Mouse (Mus musculus): ENCODE measurements around the gene Atf6. TPM values are rescaled to one million over a fixed set of nuclear protein-coding genes. Genes with fewer than 3 reads are reported as not detected.

The Atf6 gene
- polyA plus RNA-seq, 1 experiment from 2014 or later, result 6.9 TPM

- H3K36me3 ChIP-seq (ENCODE audit: control insufficient read depth, insufficient read depth), result no peaks in the 10 kb centered on the region
- no peak overlapping the region for H3K4me2 ChIP-seq (ENCODE audit: low read depth, low read length)
- no peak overlapping the region for H3K4me3 ChIP-seq (ENCODE audit: low read depth, low read length)
- no peaks in the 10 kb centered on the region for H3K27me3 ChIP-seq (ENCODE audit: control insufficient read depth, insufficient read depth, low read depth, low read length)
- no peak for ATAC-seq (ENCODE audit: low read depth)
- 47% methylated on average over 4 of the region's 4 CpGs for WGBS (ENCODE audit: insufficient replicate concordance)
- no peaks in the 10 kb centered on the region for H3K4me1 ChIP-seq (ENCODE audit: control insufficient read depth, low read depth, low read length)
- no peak overlapping the region for H3K9ac ChIP-seq (ENCODE audit: low read depth, low read length)
- no peak overlapping the region for H3K27ac ChIP-seq (ENCODE audit: low read length)
- H3K9me3 ChIP-seq (replicated peaks; ENCODE audit: control insufficient read depth, low read length), result no peaks in the 10 kb centered on the region
Observed at GRCm38 (mm10) chr1:170773506-170773905, 94.1 kb downstream of the Atf6 start.

GRCm38 (mm10) chr1:170771437-170772003 lies 96.1 kb downstream of the Atf6 start:
- Histone ChIP-seq H3K9ac (ENCODE audit: low read depth, low read length) (no peak overlapping the region), H3K27me3 (ENCODE audit: control insufficient read depth, insufficient read depth, low read depth, low read length) (no peaks in the 10 kb centered on the region), H3K27ac (ENCODE audit: low read length) (no peak overlapping the region), H3K4me2 (ENCODE audit: low read depth, low read length) (no peak overlapping the region), H3K4me3 (ENCODE audit: low read depth, low read length) (no peak overlapping the region), H3K9me3 (replicated peaks; ENCODE audit: control insufficient read depth, low read length) (no peaks in the 10 kb centered on the region), H3K4me1 (ENCODE audit: control insufficient read depth, low read depth, low read length) (no peaks in the 10 kb centered on the region), H3K36me3 (ENCODE audit: control insufficient read depth, insufficient read depth) (no peaks in the 10 kb centered on the region)
- WGBS (ENCODE audit: insufficient replicate concordance), result 84% methylated on average over 25 of the region's 25 CpGs
- ATAC-seq (ENCODE audit: low read depth), result no peak

- 86% methylated on average over 14 of the region's 14 CpGs for WGBS (ENCODE audit: insufficient replicate concordance)
- no peak overlapping the region for H3K27ac ChIP-seq (ENCODE audit: low read length)
- ATAC-seq (ENCODE audit: low read depth), result no peak
- H3K4me2 ChIP-seq (ENCODE audit: low read depth, low read length), result no peak overlapping the region
- no peaks in the 10 kb centered on the region for H3K27me3 ChIP-seq (ENCODE audit: control insufficient read depth, insufficient read depth, low read depth, low read length)
- H3K4me1 ChIP-seq (ENCODE audit: control insufficient read depth, low read depth, low read length), result no peaks in the 10 kb centered on the region
- no peak overlapping the region for H3K9ac ChIP-seq (ENCODE audit: low read depth, low read length)
- no peaks in the 10 kb centered on the region for H3K9me3 ChIP-seq (replicated peaks; ENCODE audit: control insufficient read depth, low read length)
- no peak overlapping the region for H3K4me3 ChIP-seq (ENCODE audit: low read depth, low read length)
- H3K36me3 ChIP-seq (ENCODE audit: control insufficient read depth, insufficient read depth), result no peaks in the 10 kb centered on the region; the same call in 1 of the 2 replicates
Observed at GRCm38 (mm10) chr1:170770691-170771090, 96.9 kb downstream of the Atf6 start.

GRCm38 (mm10) chr1:170766997-170767396 lies 100.6 kb downstream of the Atf6 start:
- ATAC-seq (ENCODE audit: low read depth), result no peak
- Histone ChIP-seq H3K36me3 (ENCODE audit: control insufficient read depth, insufficient read depth) (no peaks in the 10 kb centered on the region; the same call in 1 of the 2 replicates), H3K27ac (ENCODE audit: low read length) (no peak overlapping the region), H3K4me3 (ENCODE audit: low read depth, low read length) (no peak overlapping the region), H3K9ac (ENCODE audit: low read depth, low read length) (no peak overlapping the region), H3K4me2 (ENCODE audit: low read depth, low read length) (no peak overlapping the region), H3K9me3 (replicated peaks; ENCODE audit: control insufficient read depth, low read length) (no peaks in the 10 kb centered on the region), H3K4me1 (ENCODE audit: control insufficient read depth, low read depth, low read length) (no peaks in the 10 kb centered on the region), H3K27me3 (ENCODE audit: control insufficient read depth, insufficient read depth, low read depth, low read length) (no peaks in the 10 kb centered on the region)
- 71% methylated on average over 2 of the region's 2 CpGs for WGBS (ENCODE audit: insufficient replicate concordance)

- Histone ChIP-seq H3K4me1 (ENCODE audit: control insufficient read depth, low read depth, low read length) (no peaks in the 10 kb centered on the region), H3K9me3 (replicated peaks; ENCODE audit: control insufficient read depth, low read length) (no peaks in the 10 kb centered on the region), H3K4me2 (ENCODE audit: low read depth, low read length) (no peak overlapping the region), H3K4me3 (ENCODE audit: low read depth, low read length) (no peak overlapping the region), H3K27ac (ENCODE audit: low read length) (no peak overlapping the region), H3K9ac (ENCODE audit: low read depth, low read length) (no peak overlapping the region), H3K27me3 (ENCODE audit: control insufficient read depth, insufficient read depth, low read depth, low read length) (no peaks in the 10 kb centered on the region), H3K36me3 (ENCODE audit: control insufficient read depth, insufficient read depth) (no peaks in the 10 kb centered on the region; the same call in 1 of the 2 replicates)
- 50% methylated on average over 1 of the region's 1 CpGs for WGBS (ENCODE audit: insufficient replicate concordance)
- no peak for ATAC-seq (ENCODE audit: low read depth)
Observed at GRCm38 (mm10) chr1:170764798-170765197, 102.8 kb downstream of the Atf6 start.

- Histone ChIP-seq H3K4me1 (ENCODE audit: control insufficient read depth, low read depth, low read length) (no peaks in the 10 kb centered on the region), H3K4me2 (ENCODE audit: low read depth, low read length) (no peak overlapping the region), H3K9ac (ENCODE audit: low read depth, low read length) (no peak overlapping the region), H3K4me3 (ENCODE audit: low read depth, low read length) (no peak overlapping the region), H3K36me3 (ENCODE audit: control insufficient read depth, insufficient read depth) (no peaks in the 10 kb centered on the region; the same call in 1 of the 2 replicates), H3K27ac (ENCODE audit: low read length) (no peak overlapping the region), H3K9me3 (replicated peaks; ENCODE audit: control insufficient read depth, low read length) (no peaks in the 10 kb centered on the region), H3K27me3 (ENCODE audit: control insufficient read depth, insufficient read depth, low read depth, low read length) (no peaks in the 10 kb centered on the region)
- 83% methylated on average over 1 of the region's 1 CpGs for WGBS (ENCODE audit: insufficient replicate concordance)
- ATAC-seq (ENCODE audit: low read depth), result no peak
Observed at GRCm38 (mm10) chr1:170761634-170762033, 105.9 kb downstream of the Atf6 start.

GRCm38 (mm10) chr1:170753597-170753996 lies 114.0 kb downstream of the Atf6 start:
- Histone ChIP-seq H3K9ac (ENCODE audit: low read depth, low read length) (no peak overlapping the region), H3K27me3 (ENCODE audit: control insufficient read depth, insufficient read depth, low read depth, low read length) (no peaks in the 10 kb centered on the region), H3K4me1 (ENCODE audit: control insufficient read depth, low read depth, low read length) (no peaks in the 10 kb centered on the region), H3K36me3 (ENCODE audit: control insufficient read depth, insufficient read depth) (no peaks in the 10 kb centered on the region), H3K9me3 (replicated peaks; ENCODE audit: control insufficient read depth, low read length) (no peaks in the 10 kb centered on the region), H3K27ac (ENCODE audit: low read length) (no peak overlapping the region), H3K4me2 (ENCODE audit: low read depth, low read length) (no peak overlapping the region), H3K4me3 (ENCODE audit: low read depth, low read length) (no peak overlapping the region)
- 78% methylated on average over 5 of the region's 5 CpGs for WGBS (ENCODE audit: insufficient replicate concordance)
- ATAC-seq (ENCODE audit: low read depth), result no peak

- Histone ChIP-seq H3K4me2 (ENCODE audit: low read depth, low read length) (no peak overlapping the region), H3K27ac (ENCODE audit: low read length) (no peak overlapping the region), H3K27me3 (ENCODE audit: control insufficient read depth, insufficient read depth, low read depth, low read length) (no peaks in the 10 kb centered on the region), H3K9me3 (replicated peaks; ENCODE audit: control insufficient read depth, low read length) (no peaks in the 10 kb centered on the region), H3K4me1 (ENCODE audit: control insufficient read depth, low read depth, low read length) (no peaks in the 10 kb centered on the region), H3K9ac (ENCODE audit: low read depth, low read length) (no peak overlapping the region), H3K36me3 (ENCODE audit: control insufficient read depth, insufficient read depth) (no peaks in the 10 kb centered on the region), H3K4me3 (ENCODE audit: low read depth, low read length) (no peak overlapping the region)
- ATAC-seq (ENCODE audit: low read depth), result no peak
- WGBS (ENCODE audit: insufficient replicate concordance), result 84% methylated on average over 7 of the region's 7 CpGs
Observed at GRCm38 (mm10) chr1:170751797-170752196, 115.8 kb downstream of the Atf6 start.

GRCm38 (mm10) chr1:170746523-170746922 lies 121.0 kb downstream of the Atf6 start:
- Histone ChIP-seq H3K4me2 (ENCODE audit: low read depth, low read length) (no peak overlapping the region), H3K4me1 (ENCODE audit: control insufficient read depth, low read depth, low read length) (no peaks in the 10 kb centered on the region), H3K36me3 (ENCODE audit: control insufficient read depth, insufficient read depth) (no peaks in the 10 kb centered on the region), H3K9me3 (replicated peaks; ENCODE audit: control insufficient read depth, low read length) (no peaks in the 10 kb centered on the region), H3K4me3 (ENCODE audit: low read depth, low read length) (no peak overlapping the region), H3K27ac (ENCODE audit: low read length) (no peak overlapping the region), H3K9ac (ENCODE audit: low read depth, low read length) (no peak overlapping the region), H3K27me3 (ENCODE audit: control insufficient read depth, insufficient read depth, low read depth, low read length) (no peaks in the 10 kb centered on the region)
- whole genome bisulfite sequencing (ENCODE audit: insufficient replicate concordance), result 59% methylated on average over 5 of the region's 5 CpGs
- no peak for ATAC-seq (ENCODE audit: low read depth)

Measured in liver, embryonic 16.5 days (tissue).